9 mouse cellular contexts compared by ENCODE assay signal in the genomic region with DNA sequence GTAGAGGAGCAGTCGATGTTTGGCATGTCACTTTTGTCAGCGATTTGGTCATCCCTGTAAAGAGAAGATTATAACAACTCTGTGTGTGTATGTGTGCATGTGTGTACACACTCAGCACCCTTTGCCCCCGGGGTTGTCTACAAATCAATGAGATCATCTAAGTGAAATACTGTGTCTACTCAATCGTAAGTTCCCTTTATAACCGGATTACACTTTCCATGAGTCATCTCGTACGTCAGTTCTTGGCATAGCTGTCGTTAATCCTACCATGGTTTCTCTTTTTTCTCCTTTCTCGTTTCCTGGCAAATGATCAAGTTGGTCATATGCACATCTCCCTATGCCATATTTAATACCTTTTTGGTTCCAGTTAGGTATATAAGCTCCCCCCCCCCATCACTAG. TPM values are rescaled to one million over a fixed set of nuclear protein-coding genes. Genes with fewer than 3 reads are reported as not detected.
DNase-seq lines count a peak whose midpoint lies in the region; TF ChIP-seq lines count a peak whose summit lies in the region.
"Had no signal": no experiment of that assay in that cellular context is flagged by ENCODE, and none has a peak within 500 bp of the region (broad histone marks: within the 10 kb centered on the region; RNA-seq: fewer than 3 reads in every experiment).

No protein-coding gene starts in this region.

- no peak overlapping the region for H3K4me3 ChIP-seq in heart, adult 2 months
- no peak overlapping the region for H3K4me3 ChIP-seq in embryonic fibroblast, embryonic 13.5 days (ENCODE audit: insufficient read depth, low read length)
- H3K4me3 ChIP-seq: liver, embryonic 13.5 days had no signal

- peaks cover 12% of the 10 kb centered on the region for H3K4me1 ChIP-seq in heart, adult 2 months (ENCODE audit: control insufficient read depth, insufficient read depth, low read length)
- H3K4me1 ChIP-seq in embryonic fibroblast, embryonic 13.5 days (ENCODE audit: control insufficient read depth, insufficient read depth, low read length) = 0 out of 2 replicates have a peak, but pooled peaks cover 5% of the 10 kb centered on the region

- intact Hi-C loops in heart, adult 2 months (cut with DNase I) = no loop called here
- intact Hi-C loops in heart, postnatal 14 days (cut with DNase I) = no loop called here

- TF ChIP-seq EP300 in heart, adult 2 months (IDR thresholded peaks at IDR 0.05; ENCODE audit: insufficient read depth, low read depth, low read length) = no peak

- H3K79me2 ChIP-seq in heart, adult 2 months (replicated peaks; ENCODE audit: control insufficient read depth, insufficient read depth, low read length) = no peaks in the 10 kb centered on the region

- H3K36me3 ChIP-seq in heart, adult 2 months (ENCODE audit: control insufficient read depth, insufficient read depth, low read length) = peaks cover 2% of the 10 kb centered on the region; the same call in 1 of the 2 replicates
- H3K36me3 ChIP-seq: liver, embryonic 13.5 days had no signal

- TF ChIP-seq POLR2A in heart, adult 2 months (IDR thresholded peaks at IDR 0.05; ENCODE audit: insufficient read depth, low read depth, low read length) = no peak
- no peak for TF ChIP-seq POLR2A in embryonic fibroblast, embryonic 13.5 days (IDR thresholded peaks at IDR 0.05; ENCODE audit: low read depth, low read length)

- H3K9ac ChIP-seq in heart, adult 2 months (ENCODE audit: low read depth, low read length) = no peak overlapping the region
- H3K9ac ChIP-seq: liver, embryonic 13.5 days had no signal

- H3K27ac ChIP-seq in heart, adult 2 months = peak overlapping the region; percentile 9; the same call in 1 of the 2 replicates
- peak overlapping the region; percentile 64 for H3K27ac ChIP-seq in embryonic fibroblast, embryonic 13.5 days (ENCODE audit: insufficient read depth, low read length)

- DNase-seq in heart, adult 2 months = peak in 1 of 2 experiments; percentile 26
- DNase-seq in heart, postnatal 14 days = no peak
- peak; percentile 22 for DNase-seq in right cerebral cortex, adult 18-20 months
- no peak for DNase-seq in right cerebral cortex, postnatal 10 days (ENCODE audit: low spot score in 2 of 2)
- DNase-seq in neural tube, embryonic 10.5 days (ENCODE audit: extremely low spot score, low spot score) = no peak
- no peak for DNase-seq in layer of hippocampus, postnatal 36 days
- DNase-seq: gastrocnemius, postnatal 25 days; liver, embryonic 13.5 days had no signal

- TF ChIP-seq CTCF in heart, adult 2 months (IDR thresholded peaks at IDR 0.05) = no peak
- TF ChIP-seq CTCF in embryonic fibroblast, embryonic 13.5 days (IDR thresholded peaks at IDR 0.05; ENCODE audit: borderline replicate concordance, insufficient read depth, low read length) = no peak

- H3K27me3 ChIP-seq in heart, adult 2 months (ENCODE audit: control insufficient read depth, insufficient read depth, low read length) = no peaks in the 10 kb centered on the region
- H3K27me3 ChIP-seq: liver, embryonic 13.5 days had no signal

- 64% methylated on average over 9 of the region's 9 CpGs for WGBS in heart, adult 2 months

RNA-seq across cellular contexts. Expression of a gene that starts 58.7 kb away (rescaled TPM):
- 10 to 100 TPM; 24.7 to 27.3 TPM for total RNA-seq in heart, adult 2 months (2021)
- 12.0 and 16.8 TPM in 2 replicates for polyA plus RNA-seq in heart, adult 2 months (2012; rRNA removed)
- 10 to 100 TPM; 27.1 to 31.3 TPM for total RNA-seq in heart, postnatal 14 days (2021)
- polyA plus RNA-seq in embryonic fibroblast, embryonic 13.5 days (2011; ENCODE audit: insufficient read length, low read depth, missing spikeins) = 106 and 119 TPM in 2 replicates
- 10 to 100 TPM; 39.6 to 41.3 TPM for total RNA-seq in layer of hippocampus, postnatal 36 days (2021)
